Mouse (Mus musculus) hindbrain, embryonic 14.5 days (tissue): ENCODE results near the gene Srek1ip1. TPM values are rescaled to one million over a fixed set of nuclear protein-coding genes. Genes with fewer than 3 reads are reported as not detected.

Experiments used
- ATAC-seq: fragments of 200-750 bp; cut with Nextera tagmentation; 2 replicates; pipeline ENCODE4 v1.8.0; 2017; ENCODE audit warnings: moderate number of reproducible peaks, mild to moderate bottlenecking, moderate TSS enrichment, moderate library complexity; ENCODE audit not compliant: low FRiP score
- DNase-seq: peaks from one replicate; pipeline ENCODE4 v3.0.0-alpha.2; 2015; ENCODE audit warnings: low spot score
- H3K27ac ChIP-seq: fragments of 300-500 bp; sonication (generic); 2 replicates; pipeline ENCODE4 v1.5.1; 2014; ENCODE audit warnings: mild to moderate bottlenecking, moderate library complexity
- H3K27me3 ChIP-seq: fragments of 300-500 bp; sonication (generic); 2 replicates; pipeline ENCODE4 v1.6.1; 2014; ENCODE audit warnings: mild to moderate bottlenecking, low read length, mixed read lengths; ENCODE audit not compliant: control insufficient read depth, insufficient read depth
- H3K36me3 ChIP-seq: fragments of 300-500 bp; sonication (generic); replicated peaks from 2 replicates; pipeline ENCODE4 v1.6.1; 2014; ENCODE audit not compliant: control insufficient read depth, insufficient read depth
- H3K4me1 ChIP-seq: fragments of 300-500 bp; sonication (generic); replicated peaks from 2 replicates; pipeline ENCODE4 v1.6.1; 2014; ENCODE audit warnings: antibody characterized with exemption, low read length, mixed read lengths; ENCODE audit not compliant: control insufficient read depth, insufficient read depth
- H3K4me2 ChIP-seq: fragments of 300-500 bp; sonication (generic); replicated peaks from 2 replicates; pipeline ENCODE4 v1.6.1; 2014; ENCODE audit warnings: mild to moderate bottlenecking, moderate library complexity
- H3K4me3 ChIP-seq: fragments of 300-500 bp; sonication (generic); replicated peaks from 2 replicates; pipeline ENCODE4 v1.5.1; 2014; ENCODE audit warnings: mild to moderate bottlenecking, low read length
- H3K9ac ChIP-seq: fragments of 300-500 bp; sonication (generic); 2 replicates; pipeline ENCODE4 v1.6.1; 2014
- H3K9me3 ChIP-seq: fragments of 300-500 bp; sonication (generic); 2 replicates; pipeline ENCODE4 v1.6.1; 2016; ENCODE audit warnings: low read length; ENCODE audit not compliant: control insufficient read depth
- WGBS: fragments of 180-500 bp; shearing (Covaris S2); extraction: QIAGEN DNeasy Blood & Tissue Kit; methylation state at CpG from one replicate; pipeline ENCODE4 v1.1.7; 2014; 5-methylcytosine and 5-hydroxymethylcytosine counted together
- polyA plus RNA-seq: library from polyadenylated mRNA; unstranded; fragments of >200 nt; fragmentation: Nextera tagmentation; extraction: Ambion mirVana; gene quantifications from 2 replicates; pipeline ENCODE4 v1.2.1, GENCODE M21; 2014

The Srek1ip1 gene
- 13.8 and 15.5 TPM in 2 replicates for polyA plus RNA-seq

DNA sequence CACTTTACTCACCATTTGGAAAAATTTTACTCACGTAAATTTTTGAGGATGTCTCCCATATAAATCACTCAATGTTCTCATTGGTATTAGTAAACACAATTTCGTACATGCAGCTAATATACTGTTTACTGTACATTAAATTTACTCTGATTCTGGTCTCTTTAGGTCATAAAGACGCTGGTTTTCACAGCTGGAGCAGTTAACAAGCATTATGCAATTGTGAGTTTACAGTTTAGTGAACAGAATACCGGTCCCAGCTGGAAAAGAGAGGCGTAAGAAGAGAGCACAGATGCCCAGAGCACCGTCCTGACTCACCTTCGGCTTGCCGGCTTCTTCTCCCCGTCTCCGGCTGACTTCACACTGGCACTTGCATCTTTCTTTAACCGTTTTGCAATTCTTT, at the start of gene Srek1ip1:
Gene Srek1ip1, plus strand, starts transcription at position 301 of the 400 bp plus-strand sequence.
- Histone ChIP-seq H3K27ac (no peak within 1 kb of the TSS), H3K36me3 (peaks cover 36% of the 10 kb centered on the region), H3K4me3 (no peak within 1 kb of the TSS), H3K27me3 (no peaks in the 10 kb centered on the region), H3K9ac (no peak within 1 kb of the TSS), H3K9me3 (no peaks in the 10 kb centered on the region), H3K4me2 (no peak within 1 kb of the TSS), H3K4me1 (no peaks in the 10 kb centered on the region)
- DNase-seq = no peak
- WGBS = 93% methylated on average over 11 of the region's 11 CpGs
- ATAC-seq = no peak

- Histone ChIP-seq H3K4me1 (no peaks in the 10 kb centered on the region), H3K4me2 (no peak overlapping the region), H3K9ac (no peak overlapping the region), H3K4me3 (no peak overlapping the region), H3K36me3 (no peaks in the 10 kb centered on the region), H3K9me3 (no peaks in the 10 kb centered on the region), H3K27ac (no peak overlapping the region), H3K27me3 (no peaks in the 10 kb centered on the region)
- DNase-seq (no peak), ATAC-seq (no peak)
- 76% methylated on average over 4 of the region's 4 CpGs for WGBS
These were observed 49.4 kb upstream of the Srek1ip1 start for GRCm38 (mm10) chr13:104742866-104743265.

- no peaks in the 10 kb centered on the region for H3K27me3 ChIP-seq
- no peak for ATAC-seq
- no peaks in the 10 kb centered on the region for H3K9me3 ChIP-seq
- H3K9ac ChIP-seq = no peak overlapping the region
- no peak for DNase-seq
- H3K4me1 ChIP-seq = no peaks in the 10 kb centered on the region
- no peak overlapping the region for H3K4me2 ChIP-seq
- no peaks in the 10 kb centered on the region for H3K36me3 ChIP-seq
- no peak overlapping the region for H3K4me3 ChIP-seq
- no peak overlapping the region for H3K27ac ChIP-seq
These were observed 45.3 kb upstream of the Srek1ip1 start for GRCm38 (mm10) chr13:104747032-104747431.

DNA sequence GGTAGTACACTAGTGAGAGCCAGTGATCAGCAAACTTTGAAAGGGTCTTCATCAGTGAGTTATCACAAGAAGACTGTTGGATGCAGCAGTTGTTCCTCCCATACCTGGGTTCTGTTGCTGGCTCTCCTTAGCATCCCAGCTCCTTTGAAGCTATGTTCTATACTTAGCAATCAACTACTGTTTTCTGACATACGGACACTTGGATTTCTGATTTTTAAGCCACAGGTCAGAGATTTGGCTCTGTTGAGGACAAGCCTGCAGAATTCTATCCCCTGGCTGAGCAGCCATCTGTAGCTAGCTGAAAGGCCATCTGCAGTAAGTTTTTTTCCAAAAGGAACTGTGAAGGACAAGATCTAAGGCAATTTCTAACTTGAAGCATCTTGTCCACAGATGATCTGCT, 32.9 kb upstream of the Srek1ip1 start:
- Histone ChIP-seq H3K27ac (no peak overlapping the region), H3K9me3 (no peaks in the 10 kb centered on the region), H3K9ac (no peak overlapping the region), H3K4me1 (no peaks in the 10 kb centered on the region), H3K27me3 (no peaks in the 10 kb centered on the region), H3K4me3 (no peak overlapping the region), H3K4me2 (no peak overlapping the region), H3K36me3 (no peaks in the 10 kb centered on the region)
- no peak for DNase-seq
- ATAC-seq = no peak
- WGBS = 91% methylated on average over 1 of the region's 1 CpGs

GRCm38 (mm10) chr13:104762401-104762800, 29.9 kb upstream of the Srek1ip1 start:
- Histone ChIP-seq H3K36me3 (no peaks in the 10 kb centered on the region), H3K27ac (no peak overlapping the region), H3K4me3 (no peak overlapping the region), H3K4me2 (no peak overlapping the region), H3K4me1 (no peaks in the 10 kb centered on the region), H3K27me3 (no peaks in the 10 kb centered on the region), H3K9ac (no peak overlapping the region), H3K9me3 (no peaks in the 10 kb centered on the region)
- no peak for ATAC-seq
- DNase-seq = no peak
- 93% methylated on average over 4 of the region's 4 CpGs for WGBS

DNA sequence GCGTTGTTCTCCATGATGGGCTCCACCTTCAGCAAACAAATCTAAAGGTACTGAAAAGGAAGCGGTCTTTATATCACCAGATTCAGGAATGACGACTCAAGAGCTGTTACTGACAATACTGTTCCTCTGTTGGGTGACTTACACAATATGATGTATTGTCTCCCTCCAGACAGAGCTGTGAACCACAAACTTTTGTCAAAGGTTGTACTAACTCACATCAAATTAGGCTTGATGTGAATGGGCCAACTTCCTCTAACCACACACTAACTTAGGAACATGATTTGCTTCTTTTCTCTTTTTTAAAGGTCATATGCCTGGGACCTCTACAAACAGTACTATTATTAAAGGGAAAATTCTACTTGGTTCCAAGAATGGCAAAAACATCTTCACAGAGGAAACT, 29.1 kb upstream of the Srek1ip1 start:
- no peaks in the 10 kb centered on the region for H3K9me3 ChIP-seq
- H3K27ac ChIP-seq = no peak overlapping the region
- H3K4me1 ChIP-seq = no peaks in the 10 kb centered on the region
- no peak overlapping the region for H3K4me2 ChIP-seq
- H3K36me3 ChIP-seq = no peaks in the 10 kb centered on the region
- 88% methylated on average over 3 of the region's 3 CpGs for WGBS
- no peak overlapping the region for H3K4me3 ChIP-seq
- DNase-seq (no peak), ATAC-seq (no peak)
- H3K9ac ChIP-seq = no peak overlapping the region
- H3K27me3 ChIP-seq = no peaks in the 10 kb centered on the region

DNA sequence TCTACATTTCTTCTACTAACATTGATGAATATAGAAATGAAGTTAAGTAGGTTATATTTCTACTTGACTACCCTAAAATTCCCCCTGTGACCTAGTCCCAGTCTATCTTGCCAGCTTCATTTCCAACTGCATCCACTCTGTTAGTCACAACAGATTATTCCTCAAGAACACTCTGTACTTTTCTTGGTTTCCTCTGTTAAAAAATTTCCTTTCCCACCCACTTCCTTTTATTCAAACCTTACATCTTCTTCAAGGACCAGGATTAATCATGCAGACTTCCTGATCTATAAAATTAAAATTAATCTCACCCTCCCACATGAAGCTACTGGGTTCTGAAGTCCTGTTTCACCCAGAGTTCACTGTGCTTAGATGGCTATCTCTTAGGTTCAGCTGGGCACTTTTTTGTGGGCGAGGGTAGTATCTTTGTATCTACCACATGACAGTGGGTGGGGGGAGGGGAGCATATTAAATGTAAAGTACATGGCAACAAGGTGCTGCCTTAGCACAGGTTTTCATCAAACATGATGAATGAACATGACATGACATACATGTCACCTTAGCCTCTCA, 13.1 kb upstream of the Srek1ip1 start:
- H3K27ac ChIP-seq = no peak overlapping the region
- H3K36me3 ChIP-seq = peaks cover 8% of the 10 kb centered on the region; the same call in 1 of the 2 replicates
- no peak overlapping the region for H3K4me2 ChIP-seq
- H3K4me3 ChIP-seq = no peak overlapping the region
- WGBS = 78% methylated on average over 1 of the region's 1 CpGs
- H3K9ac ChIP-seq = no peak overlapping the region
- ATAC-seq (no peak), DNase-seq (no peak)
- H3K4me1 ChIP-seq = no peaks in the 10 kb centered on the region
- H3K9me3 ChIP-seq = no peaks in the 10 kb centered on the region
- no peaks in the 10 kb centered on the region for H3K27me3 ChIP-seq

- no peak overlapping the region for H3K27ac ChIP-seq
- ATAC-seq (no peak), DNase-seq (no peak)
- no peak overlapping the region for H3K4me2 ChIP-seq
- H3K4me3 ChIP-seq = no peak overlapping the region
- no peaks in the 10 kb centered on the region for H3K27me3 ChIP-seq
- H3K4me1 ChIP-seq = no peaks in the 10 kb centered on the region
- peaks cover 22% of the 10 kb centered on the region for H3K36me3 ChIP-seq
- WGBS = 76% methylated on average over 4 of the region's 4 CpGs
- H3K9ac ChIP-seq = no peak overlapping the region
- H3K9me3 ChIP-seq = no peaks in the 10 kb centered on the region
These were observed 5.0 kb upstream of the Srek1ip1 start for GRCm38 (mm10) chr13:104787260-104787659.

DNA sequence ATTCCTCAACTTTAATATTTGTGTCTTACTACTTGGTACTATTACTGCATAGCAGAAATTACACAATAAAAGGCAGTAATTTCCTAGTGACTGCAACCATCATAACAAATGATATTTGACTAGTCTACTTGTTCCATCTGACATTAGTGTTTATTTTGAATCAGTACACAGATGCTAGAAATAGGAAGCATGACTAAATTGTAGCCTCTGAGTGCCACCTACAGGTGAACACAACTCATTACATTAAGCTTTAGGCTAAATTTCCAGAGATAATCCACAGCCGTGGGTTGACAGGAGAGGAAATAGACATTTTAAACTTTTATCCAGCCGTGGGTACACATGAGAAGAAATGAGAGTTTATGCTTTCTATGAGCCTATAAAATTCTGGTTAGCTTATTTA, 2.6 kb upstream of the Srek1ip1 start:
- 19% methylated on average over 2 of the region's 2 CpGs for WGBS
- no peak overlapping the region for H3K9ac ChIP-seq
- peaks cover 26% of the 10 kb centered on the region for H3K36me3 ChIP-seq
- DNase-seq (peak; percentile 81), ATAC-seq (peak; percentile 70)
- H3K4me2 ChIP-seq = no peak overlapping the region
- H3K4me1 ChIP-seq = no peaks in the 10 kb centered on the region
- H3K9me3 ChIP-seq = no peaks in the 10 kb centered on the region
- H3K27ac ChIP-seq = no peak overlapping the region
- no peaks in the 10 kb centered on the region for H3K27me3 ChIP-seq
- no peak overlapping the region for H3K4me3 ChIP-seq

DNA sequence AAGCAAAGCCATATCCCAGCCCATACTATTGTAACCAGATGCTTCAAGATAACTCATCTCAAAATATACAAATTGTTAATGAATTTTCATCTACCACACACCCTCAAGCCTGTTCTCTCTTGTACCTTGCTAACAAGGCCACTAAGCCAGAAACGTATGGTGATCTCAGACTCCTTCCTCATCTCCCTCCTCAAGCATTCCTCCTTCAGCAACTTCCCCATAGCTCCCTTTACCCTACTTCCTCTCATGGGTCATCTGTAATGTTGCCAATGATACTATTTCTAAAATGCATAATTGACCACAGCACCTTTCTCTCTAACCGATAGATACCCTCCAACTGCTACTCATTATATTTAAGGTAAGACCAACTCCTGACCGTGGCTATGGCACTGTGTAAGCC, 2.1 kb downstream of the Srek1ip1 start:
- Histone ChIP-seq H3K27ac (no peak overlapping the region), H3K36me3 (peaks cover 41% of the 10 kb centered on the region), H3K4me3 (no peak overlapping the region), H3K9ac (no peak overlapping the region), H3K9me3 (no peaks in the 10 kb centered on the region), H3K27me3 (no peaks in the 10 kb centered on the region), H3K4me2 (no peak overlapping the region), H3K4me1 (no peaks in the 10 kb centered on the region)
- ATAC-seq (no peak), DNase-seq (no peak)
- 95% methylated on average over 3 of the region's 3 CpGs for WGBS
